Mouse (Mus musculus): ENCODE results near the gene Alox12b. TPM values are rescaled to one million over a fixed set of nuclear protein-coding genes. Genes with fewer than 3 reads are reported as not detected.

Alox12b gene
- polyA plus RNA-seq, 1 experiment = not detected

- no peaks in the 10 kb centered on the region for H3K9me3 ChIP-seq (replicated peaks; ENCODE audit: control insufficient read depth, insufficient read depth, low read length, poor library complexity, severe bottlenecking)
- no peak overlapping the region for H3K27ac ChIP-seq (ENCODE audit: insufficient read depth, low read length)
- TF ChIP-seq EP300 (IDR thresholded peaks at IDR 0.05; ENCODE audit: insufficient read depth, low read depth, low read length) (no peak), POLR2A (IDR thresholded peaks at IDR 0.05; ENCODE audit: insufficient read depth, low read length) (no peak), CTCF (IDR thresholded peaks at IDR 0.05; ENCODE audit: low read depth, low read length) (no peak)
- H3K4me3 ChIP-seq (ENCODE audit: low read depth, low read length) = peak overlapping the region; percentile 89
- peaks cover 2% of the 10 kb centered on the region for H3K4me1 ChIP-seq (ENCODE audit: control insufficient read depth, insufficient read depth, low read length)
- H3K27me3 ChIP-seq (ENCODE audit: control insufficient read depth, insufficient read depth, low read length, poor library complexity, severe bottlenecking) = peaks cover 20% of the 10 kb centered on the region
- H3K36me3 ChIP-seq (ENCODE audit: control insufficient read depth, insufficient read depth, low read length, poor library complexity, severe bottlenecking) = no peaks in the 10 kb centered on the region
- H3K9ac ChIP-seq (ENCODE audit: low read depth, poor library complexity, severe bottlenecking) = peak overlapping the region; percentile 73
These were observed 35.0 kb upstream of the Alox12b start for GRCm38 (mm10) chr11:69121741-69122335.

- Histone ChIP-seq H3K36me3 (ENCODE audit: control insufficient read depth, insufficient read depth, low read length, poor library complexity, severe bottlenecking) (no peaks in the 10 kb centered on the region), H3K4me3 (ENCODE audit: low read depth, low read length) (peak within 1 kb of the TSS; percentile 89), H3K27ac (ENCODE audit: insufficient read depth, low read length) (no peak within 1 kb of the TSS), H3K4me1 (ENCODE audit: control insufficient read depth, insufficient read depth, low read length) (peaks cover 2% of the 10 kb centered on the region), H3K27me3 (ENCODE audit: control insufficient read depth, insufficient read depth, low read length, poor library complexity, severe bottlenecking) (peaks cover 17% of the 10 kb centered on the region), H3K9ac (ENCODE audit: low read depth, poor library complexity, severe bottlenecking) (peak within 1 kb of the TSS; percentile 73), H3K9me3 (replicated peaks; ENCODE audit: control insufficient read depth, insufficient read depth, low read length, poor library complexity, severe bottlenecking) (no peaks in the 10 kb centered on the region)
- TF ChIP-seq POLR2A (IDR thresholded peaks at IDR 0.05; ENCODE audit: insufficient read depth, low read length) (no peak), EP300 (IDR thresholded peaks at IDR 0.05; ENCODE audit: insufficient read depth, low read depth, low read length) (no peak), CTCF (IDR thresholded peaks at IDR 0.05; ENCODE audit: low read depth, low read length) (peak; percentile 59)
These were observed 34.3 kb upstream of the Alox12b start, which contains the start of gene 9130213A22Rik for GRCm38 (mm10) chr11:69122336-69122951. Gene 9130213A22Rik, minus strand, starts transcription at chr11:69122589.

DNA sequence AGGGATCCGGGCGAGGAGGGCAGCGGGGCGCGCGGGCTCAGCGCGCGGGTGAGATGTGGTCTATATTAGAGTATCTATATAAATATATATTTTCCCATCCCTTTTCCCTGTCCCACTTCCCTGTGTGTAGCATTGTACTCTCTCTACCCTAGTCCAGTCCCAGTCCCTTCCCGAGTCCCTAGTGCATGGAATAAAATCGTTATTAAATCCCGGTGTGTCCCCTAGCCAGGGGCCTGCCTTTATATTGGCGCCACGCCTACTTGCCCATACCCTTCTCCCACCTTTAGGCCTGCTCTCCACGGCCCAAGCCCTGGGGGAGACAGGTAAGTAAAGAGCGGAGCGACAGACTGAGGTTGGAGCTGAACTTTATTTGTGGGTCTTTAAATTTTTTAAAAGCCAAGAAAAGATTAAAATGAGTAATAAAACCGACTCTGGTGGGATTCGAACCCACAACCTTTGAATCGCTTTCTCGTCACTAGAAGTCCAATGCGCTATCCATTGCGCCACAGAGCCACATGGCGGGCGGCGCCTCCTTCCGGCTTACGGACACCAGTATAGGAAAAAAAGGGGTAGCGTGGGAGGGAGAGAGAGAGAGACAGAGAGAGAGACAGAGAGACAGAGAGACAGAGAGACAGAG lies 33.6 kb upstream of the Alox12b start:
- H3K9me3 ChIP-seq (replicated peaks; ENCODE audit: control insufficient read depth, insufficient read depth, low read length, poor library complexity, severe bottlenecking) = no peaks in the 10 kb centered on the region
- H3K4me3 ChIP-seq (ENCODE audit: low read depth, low read length) = peak overlapping the region; percentile 89
- no peaks in the 10 kb centered on the region for H3K36me3 ChIP-seq (ENCODE audit: control insufficient read depth, insufficient read depth, low read length, poor library complexity, severe bottlenecking)
- peak overlapping the region; percentile 73 for H3K9ac ChIP-seq (ENCODE audit: low read depth, poor library complexity, severe bottlenecking)
- H3K27ac ChIP-seq (ENCODE audit: insufficient read depth, low read length) = no peak overlapping the region
- TF ChIP-seq EP300 (IDR thresholded peaks at IDR 0.05; ENCODE audit: insufficient read depth, low read depth, low read length) = 0 out of 2 replicates have a peak, but pooled peaks have one; percentile 23
- TF ChIP-seq POLR2A (IDR thresholded peaks at IDR 0.05; ENCODE audit: insufficient read depth, low read length) = no peak
- peak; percentile 30 for TF ChIP-seq CTCF (IDR thresholded peaks at IDR 0.05; ENCODE audit: low read depth, low read length)
- peaks cover 2% of the 10 kb centered on the region for H3K4me1 ChIP-seq (ENCODE audit: control insufficient read depth, insufficient read depth, low read length)
- H3K27me3 ChIP-seq (ENCODE audit: control insufficient read depth, insufficient read depth, low read length, poor library complexity, severe bottlenecking) = peaks cover 17% of the 10 kb centered on the region

GRCm38 (mm10) chr11:69123693-69124497 lies 32.9 kb upstream of the Alox12b start:
- H3K4me3 ChIP-seq (ENCODE audit: low read depth, low read length) = peak overlapping the region; percentile 89
- H3K9ac ChIP-seq (ENCODE audit: low read depth, poor library complexity, severe bottlenecking) = peak overlapping the region; percentile 52
- TF ChIP-seq CTCF (IDR thresholded peaks at IDR 0.05; ENCODE audit: low read depth, low read length) (no peak), EP300 (IDR thresholded peaks at IDR 0.05; ENCODE audit: insufficient read depth, low read depth, low read length) (0 out of 2 replicates have a peak, but pooled peaks have one; percentile 16)
- peak overlapping the region; percentile 35; the same call in 1 of the 2 replicates for H3K27ac ChIP-seq (ENCODE audit: insufficient read depth, low read length)
- no peaks in the 10 kb centered on the region for H3K9me3 ChIP-seq (replicated peaks; ENCODE audit: control insufficient read depth, insufficient read depth, low read length, poor library complexity, severe bottlenecking)
- H3K27me3 ChIP-seq (ENCODE audit: control insufficient read depth, insufficient read depth, low read length, poor library complexity, severe bottlenecking) = peaks cover 17% of the 10 kb centered on the region
- no peaks in the 10 kb centered on the region for H3K36me3 ChIP-seq (ENCODE audit: control insufficient read depth, insufficient read depth, low read length, poor library complexity, severe bottlenecking)
- H3K4me1 ChIP-seq (ENCODE audit: control insufficient read depth, insufficient read depth, low read length) = peaks cover 2% of the 10 kb centered on the region

GRCm38 (mm10) chr11:69124498-69124847 lies 32.3 kb upstream of the Alox12b start:
- Histone ChIP-seq H3K27me3 (ENCODE audit: control insufficient read depth, insufficient read depth, low read length, poor library complexity, severe bottlenecking) (peaks cover 17% of the 10 kb centered on the region), H3K4me1 (ENCODE audit: control insufficient read depth, insufficient read depth, low read length) (peaks cover 2% of the 10 kb centered on the region)
- TF ChIP-seq EP300 (IDR thresholded peaks at IDR 0.05; ENCODE audit: insufficient read depth, low read depth, low read length) = no peak
- TF ChIP-seq CTCF (IDR thresholded peaks at IDR 0.05; ENCODE audit: low read depth, low read length) = no peak
- TF ChIP-seq POLR2A (IDR thresholded peaks at IDR 0.05; ENCODE audit: insufficient read depth, low read length) = no peak

More at GRCm38 (mm10) chr11:69124498-69124847, 32.3 kb upstream of the Alox12b start:
- Histone ChIP-seq H3K9me3 (replicated peaks; ENCODE audit: control insufficient read depth, insufficient read depth, low read length, poor library complexity, severe bottlenecking) (no peaks in the 10 kb centered on the region), H3K9ac (ENCODE audit: low read depth, poor library complexity, severe bottlenecking) (no peak overlapping the region), H3K36me3 (ENCODE audit: control insufficient read depth, insufficient read depth, low read length, poor library complexity, severe bottlenecking) (no peaks in the 10 kb centered on the region), H3K27ac (ENCODE audit: insufficient read depth, low read length) (no peak overlapping the region), H3K4me3 (ENCODE audit: low read depth, low read length) (no peak overlapping the region)

All from ES-Bruce4 (cell line).